ENCODE assay signal across 12 mouse cellular contexts in the genomic region with DNA sequence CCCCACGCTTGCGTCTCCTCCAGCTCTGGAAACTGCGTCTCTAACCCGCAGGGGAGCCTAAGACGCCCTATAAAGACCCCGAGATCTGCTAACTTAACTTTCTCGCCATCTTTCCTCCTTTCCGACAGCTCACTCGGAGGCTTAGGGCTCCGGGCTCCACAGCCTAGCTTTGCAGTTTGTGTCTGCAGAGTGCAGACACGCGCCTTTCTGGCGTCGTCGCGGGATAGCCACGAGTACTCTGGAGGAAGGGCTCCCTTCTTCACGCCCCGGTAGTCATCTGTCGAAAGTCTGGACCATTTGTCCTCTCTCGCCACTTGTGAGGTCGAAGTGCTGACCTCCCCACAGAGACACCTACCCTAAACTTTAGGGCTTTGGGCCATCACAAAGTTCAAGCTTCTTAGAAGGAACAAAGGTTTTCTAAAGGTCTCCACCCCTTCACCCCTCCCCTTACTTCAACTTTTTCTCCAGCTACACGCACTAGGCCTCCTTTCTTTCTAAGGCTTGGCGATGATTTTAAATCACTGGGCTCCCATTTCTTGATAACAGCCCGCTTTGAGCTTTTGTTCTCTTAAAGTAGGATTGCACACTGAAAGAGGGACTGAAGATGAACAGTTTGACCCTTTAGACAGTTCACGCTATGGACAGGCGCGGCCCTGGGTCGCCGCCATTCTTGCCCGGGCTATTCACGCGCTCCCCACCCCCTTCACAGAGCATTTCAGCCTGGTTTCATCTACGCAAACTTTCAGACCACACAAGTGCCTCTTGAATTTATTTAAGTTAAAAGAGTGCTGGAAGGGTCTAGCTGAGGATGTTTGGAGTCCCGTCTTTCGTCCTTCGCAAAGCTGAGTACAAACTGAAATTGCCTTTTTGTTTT. TPM values are rescaled to one million over a fixed set of nuclear protein-coding genes. Genes with fewer than 3 reads are reported as not detected.
DNase-seq lines count a peak whose midpoint lies in the region; ATAC-seq and TF ChIP-seq lines count a peak whose summit lies in the region.
"Had no signal": no experiment of that assay in that cellular context is flagged by ENCODE, and none has a peak within 500 bp of the region (broad histone marks: within the 10 kb centered on the region; RNA-seq: fewer than 3 reads in every experiment).

No protein-coding gene starts in this region.

- H3K9me3 ChIP-seq in midbrain, embryonic 10.5 days (replicated peaks): no peaks in the 10 kb centered on the region
- H3K9me3 ChIP-seq in midbrain, postnatal 0 days (ENCODE audit: low read length): no peaks in the 10 kb centered on the region
- H3K9me3 ChIP-seq in hindbrain, embryonic 13.5 days: no peaks in the 10 kb centered on the region
- H3K9me3 ChIP-seq in neural tube, embryonic 12.5 days: no peaks in the 10 kb centered on the region

- peaks cover 100% of the 10 kb centered on the region for H3K27me3 ChIP-seq in midbrain, embryonic 10.5 days (ENCODE audit: low read depth, poor library complexity, severe bottlenecking)
- peaks cover 61% of the 10 kb centered on the region for H3K27me3 ChIP-seq in midbrain, postnatal 0 days (ENCODE audit: insufficient read depth, low read length)
- peaks cover 88% of the 10 kb centered on the region for H3K27me3 ChIP-seq in hindbrain, embryonic 13.5 days
- H3K27me3 ChIP-seq in neural tube, embryonic 12.5 days (replicated peaks): peaks cover 80% of the 10 kb centered on the region

- under 1% methylated on average over 37 of the region's 37 CpGs for WGBS in midbrain, embryonic 10.5 days
- WGBS in midbrain, postnatal 0 days: 2% methylated on average over 37 of the region's 37 CpGs
- 2% methylated on average over 37 of the region's 37 CpGs for WGBS in hindbrain, embryonic 13.5 days
- WGBS in neural tube, embryonic 12.5 days: under 1% methylated on average over 37 of the region's 37 CpGs

- DNase-seq in adrenal gland, adult (ENCODE audit: inconsistent age in 2 of 2, low spot score in 1 of 2): peak; percentile 6 to 42
- DNase-seq in adrenal gland, adult 8-10 months: no peak
- peak; percentile 72 for DNase-seq in midbrain, embryonic 10.5 days (ENCODE audit: low spot score)
- no peak for DNase-seq in midbrain, postnatal 0 days (ENCODE audit: low spot score)
- no peak for DNase-seq in urinary bladder, postnatal 4 days (ENCODE audit: low spot score in 2 of 2)
- DNase-seq in gastrocnemius, postnatal 4 days (ENCODE audit: low spot score in 2 of 2): no peak

- peak overlapping the region; percentile 85 for H3K27ac ChIP-seq in midbrain, embryonic 10.5 days (replicated peaks)
- no peak overlapping the region for H3K27ac ChIP-seq in midbrain, postnatal 0 days (ENCODE audit: low read depth, low read length)
- no peak overlapping the region for H3K27ac ChIP-seq in hindbrain, embryonic 13.5 days
- H3K27ac ChIP-seq in neural tube, embryonic 12.5 days: no peak overlapping the region

- no peak overlapping the region for H3K4me2 ChIP-seq in midbrain, postnatal 0 days (ENCODE audit: low read depth, low read length, poor library complexity, severe bottlenecking)
- H3K4me2 ChIP-seq in hindbrain, embryonic 13.5 days: peak overlapping the region; percentile 28; the same call in 1 of the 2 replicates
- H3K4me2 ChIP-seq in neural tube, embryonic 12.5 days (replicated peaks): peak overlapping the region; percentile 45

- no peak; the same call in 1 of the 2 replicates for TF ChIP-seq CTCF in midbrain, postnatal 0 days (IDR thresholded peaks at IDR 0.05)

- H3K9ac ChIP-seq in midbrain, postnatal 0 days (replicated peaks; ENCODE audit: low read length, poor library complexity, severe bottlenecking): no peak overlapping the region
- no peak overlapping the region for H3K9ac ChIP-seq in hindbrain, embryonic 13.5 days
- H3K9ac ChIP-seq in neural tube, embryonic 12.5 days: no peak overlapping the region

- no peak for ATAC-seq in midbrain, postnatal 0 days (ENCODE audit: low FRiP score)
- ATAC-seq in hindbrain, embryonic 13.5 days (ENCODE audit: low FRiP score): no peak
- ATAC-seq in neural tube, embryonic 12.5 days (ENCODE audit: low FRiP score, low read depth): no peak
- ATAC-seq: activated CD4-positive, CD25-positive, alpha-beta regulatory T cell, adult 4 months had no signal

- H3K4me3 ChIP-seq in midbrain, embryonic 10.5 days: peak overlapping the region; percentile 40
- no peak overlapping the region for H3K4me3 ChIP-seq in midbrain, postnatal 0 days (ENCODE audit: low read depth, low read length)
- H3K4me3 ChIP-seq in hindbrain, embryonic 13.5 days: 0 out of 2 replicates have a peak overlapping the region, but pooled peaks have one; percentile 3
- peak overlapping the region; percentile 15; the same call in 1 of the 2 replicates for H3K4me3 ChIP-seq in neural tube, embryonic 12.5 days

- peaks cover 82% of the 10 kb centered on the region for H3K4me1 ChIP-seq in midbrain, embryonic 10.5 days
- peaks cover 9% of the 10 kb centered on the region; the same call in 1 of the 2 replicates for H3K4me1 ChIP-seq in midbrain, postnatal 0 days (ENCODE audit: insufficient read depth, low read length)
- H3K4me1 ChIP-seq in hindbrain, embryonic 13.5 days (replicated peaks): peaks cover 55% of the 10 kb centered on the region
- peaks cover 42% of the 10 kb centered on the region for H3K4me1 ChIP-seq in neural tube, embryonic 12.5 days

- no peaks in the 10 kb centered on the region for H3K36me3 ChIP-seq in midbrain, embryonic 10.5 days
- H3K36me3 ChIP-seq in midbrain, postnatal 0 days (ENCODE audit: insufficient read depth, low read length): no peaks in the 10 kb centered on the region
- no peaks in the 10 kb centered on the region for H3K36me3 ChIP-seq in hindbrain, embryonic 13.5 days
- H3K36me3 ChIP-seq in neural tube, embryonic 12.5 days: no peaks in the 10 kb centered on the region

RNA-seq across cellular contexts. Expression of a gene that starts 4.4 kb away (rescaled TPM):
- not detected for total RNA-seq in adrenal gland, adult 8-10 months (2022)
- polyA plus RNA-seq in midbrain, embryonic 10.5 days (2016; fragmentation: Nextera tagmentation; extraction: Ambion mirVana): 26.5 and 47.5 TPM in 2 replicates
- 0.99 and 2.3 TPM in 2 replicates for total RNA-seq in midbrain, postnatal 0 days (2014; rRNA removed)
- polyA plus RNA-seq in midbrain, postnatal 0 days (2015; fragmentation: Nextera tagmentation; extraction: Ambion mirVana): 0.21 and 0.51 TPM in 2 replicates
- polyA plus RNA-seq in hindbrain, embryonic 13.5 days (2015; fragmentation: Nextera tagmentation; extraction: Ambion mirVana): 14.9 and 17.5 TPM in 2 replicates
- 49.6 and 55.8 TPM in 2 replicates for polyA plus RNA-seq in neural tube, embryonic 12.5 days (2016; fragmentation: Nextera tagmentation; extraction: Ambion mirVana)
- total RNA-seq in gastrocnemius, postnatal 4 days (2021): not detected
- total RNA-seq: common myeloid progenitor, adult 5-6 weeks; megakaryocyte progenitor cell, adult 5-6 weeks had no signal
- polyA plus RNA-seq: activated CD4-positive, CD25-positive, alpha-beta regulatory T cell, adult 4 months; heart, embryonic 16.5 days had no signal

Comparison
In these comparisons a context has a peak if more than half of its experiments do, and no peak if none do; other contexts are left out.
1. DNase-seq: peak in adrenal gland, adult (2 of 2) and midbrain, embryonic 10.5 days (single experiment); none in adrenal gland, adult 8-10 months (single experiment), midbrain, postnatal 0 days (single experiment), urinary bladder, postnatal 4 days (0 of 2) and gastrocnemius, postnatal 4 days (0 of 2).
2. RNA of a gene that starts 4.4 kb away (polyA plus RNA-seq): 49.6 to 55.8 TPM in neural tube, embryonic 12.5 days, 26.5 to 47.5 TPM in midbrain, embryonic 10.5 days and 14.9 to 17.5 TPM in hindbrain, embryonic 13.5 days; 0.21 to 0.51 TPM in midbrain, postnatal 0 days; every median in the first group is over 10 times any median in the second.